Mouse (Mus musculus) lung, postnatal 36 days (tissue): ENCODE measurements at regions not wholly inside any gene's neighbourhood (a gene's known extent, or its start where the extent isn't known, plus 50 kb on each side); places are given as distances from the start of the nearest gene placed in this dataset.

Experiments used
- DNase-seq: peaks from one replicate; pipeline ENCODE4 v3.0.0; 2022; ENCODE audit warnings: mixed read lengths

GRCm38 (mm10) chr2:159708141-159708540, 625.8 kb downstream of the Gm826 start:
- DNase-seq, result peak; percentile 14

- DNase-seq, result no peak
These were observed 619.3 kb downstream of the Gm826 start for GRCm38 (mm10) chr2:159714633-159715032.

GRCm38 (mm10) chr2:159718738-159719137, 615.2 kb downstream of the Gm826 start:
- DNase-seq, result no peak

GRCm38 (mm10) chr2:159725158-159726076, 608.5 kb downstream of the Gm826 start:
- no peak for DNase-seq

- no peak for DNase-seq
These were observed 604.7 kb downstream of the Gm826 start for GRCm38 (mm10) chr2:159729301-159729700.

GRCm38 (mm10) chr2:159730221-159730620, 603.7 kb downstream of the Gm826 start:
- DNase-seq, result no peak

- DNase-seq, result no peak
These were observed 602.7 kb downstream of the Gm826 start for GRCm38 (mm10) chr2:159731305-159731704.

- DNase-seq, result peak; percentile 61
These were observed 601.5 kb downstream of the Gm826 start for GRCm38 (mm10) chr2:159732413-159732812.

GRCm38 (mm10) chr2:159734576-159734975, 599.4 kb downstream of the Gm826 start:
- DNase-seq, result no peak

GRCm38 (mm10) chr2:159755541-159756011, 578.4 kb downstream of the Gm826 start:
- peak; percentile 47 for DNase-seq

GRCm38 (mm10) chr2:159760806-159761205, 573.2 kb downstream of the Gm826 start:
- DNase-seq, result no peak

- DNase-seq, result no peak
These were observed 570.8 kb downstream of the Gm826 start for GRCm38 (mm10) chr2:159763115-159763514.
